Mouse (Mus musculus) olfactory bulb, adult 2 months (tissue): ENCODE data around the gene Wdsub1.

Experiments
- CTCF ChIP-seq: fragments of 200-500 bp; IDR thresholded peaks from 2 replicates; pipeline ENCODE4 v1.5.1; 2012; ENCODE audit warnings: low read depth, mild to moderate bottlenecking, low read length, moderate library complexity; ENCODE audit not compliant: insufficient read depth
- POLR2A ChIP-seq: fragments of 200-500 bp; IDR thresholded peaks from 2 replicates; pipeline ENCODE4 v1.6.1; 2012; ENCODE audit warnings: mild to moderate bottlenecking, low read depth, low read length, moderate library complexity; ENCODE audit not compliant: insufficient read depth

DNA sequence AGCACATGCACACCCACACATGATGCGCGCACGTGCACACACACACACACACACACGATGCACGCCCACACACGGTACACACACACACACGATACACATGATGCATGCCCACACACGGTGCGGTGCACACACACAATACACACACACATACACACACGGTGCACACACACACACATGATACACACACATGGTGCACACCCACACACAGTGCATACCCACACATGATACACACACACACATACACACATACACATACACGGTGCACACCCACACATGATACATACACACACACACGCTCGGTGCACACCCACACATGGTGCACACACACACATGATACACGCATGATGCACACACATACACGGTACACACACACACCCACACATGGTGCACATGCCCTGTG is 63.7 kb downstream of the Wdsub1 start:
- TF ChIP-seq CTCF (no peak), POLR2A (no peak)
